Mouse (Mus musculus) heart, postnatal 4 days (tissue): ENCODE measurements around the gene Asic5. TPM values are rescaled to one million over a fixed set of nuclear protein-coding genes. Genes with fewer than 3 reads are reported as not detected.

Experiments used
- total RNA-seq, 2 experiments: library from RNA; stranded (reverse); gene quantifications; 2 replicates each; pipeline ENCODE4 v1.2.3; 2021

Gene Asic5
- total RNA-seq, 2 experiments from 2014 or later: not detected

Other genes with a start within 250 kb of the Asic5 start
- gene Ctso, start 49.7 kb upstream of the Asic5 start, total RNA-seq: 1 to 10 TPM; 7.6 to 8.3 TPM
- gene Tdo2, start 6.1 kb upstream of the Asic5 start, total RNA-seq: not detected
- gene Gucy1b1, start 92.4 kb downstream of the Asic5 start, total RNA-seq: 10 to 100 TPM; 24.1 to 24.7 TPM
- gene Gucy1a1, start 163.5 kb downstream of the Asic5 start, total RNA-seq: 10 to 100 TPM; 39.6 to 39.7 TPM